Mouse (Mus musculus) neutrophil, adult 59 days (primary cell): ENCODE data around the gene Tpmt. TPM values are rescaled to one million over a fixed set of nuclear protein-coding genes. Genes with fewer than 3 reads are reported as not detected.

Source experiments
- total RNA-seq, 2 experiments: library from RNA; stranded (reverse); gene quantifications; 1 replicate in 1 of 2; 2 replicates in 1 of 2; pipeline ENCODE4 v1.2.4; 2023

Gene Tpmt
- 1 to 10 TPM; 2.1 to 2.7 TPM for total RNA-seq

DNA sequence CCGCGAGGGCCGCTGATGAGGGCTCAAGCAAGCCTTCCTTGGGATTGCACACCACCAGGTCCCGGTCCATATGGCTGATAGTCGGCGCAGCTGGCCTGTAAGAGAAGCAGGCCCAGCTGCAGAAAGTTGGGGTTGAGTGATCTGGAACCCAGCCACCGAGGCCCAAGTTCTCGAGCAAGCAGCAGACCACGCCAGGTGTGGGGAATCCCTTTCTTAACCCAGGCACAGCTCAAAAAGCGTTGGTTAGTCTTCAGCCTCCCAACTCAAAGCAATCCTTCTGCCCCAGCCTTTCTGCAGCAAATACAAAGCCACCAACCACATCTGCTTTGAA is at the start of gene Tpmt:
Tpmt (minus strand) TSS at position 121 of the 331 bp plus-strand sequence.

DNA sequence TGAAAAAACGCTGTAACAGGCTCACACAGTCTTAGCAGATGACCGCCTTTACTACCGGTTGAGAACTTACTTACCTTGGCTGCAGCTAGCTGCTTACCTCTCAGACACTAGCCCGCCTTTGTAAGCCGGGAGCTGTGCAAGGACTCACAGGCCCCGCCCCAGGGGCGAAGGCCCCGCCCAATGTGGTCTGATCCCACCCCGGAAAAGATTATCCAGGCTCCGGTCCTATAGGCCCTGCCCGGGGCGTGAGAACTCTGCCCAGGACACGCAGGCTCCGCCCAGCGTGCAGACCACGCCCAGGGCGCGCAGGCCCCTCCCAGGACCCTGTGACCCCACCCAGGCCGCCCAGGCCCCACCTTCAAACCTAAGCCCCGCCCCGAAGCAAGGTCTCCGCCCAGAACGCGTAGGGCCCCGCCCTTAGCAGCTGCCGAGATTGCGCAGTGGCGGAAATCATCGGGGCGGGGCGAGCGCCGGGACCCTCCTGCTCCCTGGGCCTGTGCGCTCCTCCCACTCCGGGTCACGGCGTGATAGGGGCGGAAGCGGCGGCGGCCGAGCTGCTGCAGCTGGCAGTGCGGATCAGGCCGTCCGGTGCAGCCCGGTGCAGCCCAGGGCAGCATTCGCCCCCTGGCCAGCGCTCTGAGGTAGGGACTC is 1.4 kb downstream of the Tpmt start, which contains the start of gene Kdm1b:
Kdm1b (plus strand) TSS at position 470 of the 651 bp plus-strand sequence.

DNA sequence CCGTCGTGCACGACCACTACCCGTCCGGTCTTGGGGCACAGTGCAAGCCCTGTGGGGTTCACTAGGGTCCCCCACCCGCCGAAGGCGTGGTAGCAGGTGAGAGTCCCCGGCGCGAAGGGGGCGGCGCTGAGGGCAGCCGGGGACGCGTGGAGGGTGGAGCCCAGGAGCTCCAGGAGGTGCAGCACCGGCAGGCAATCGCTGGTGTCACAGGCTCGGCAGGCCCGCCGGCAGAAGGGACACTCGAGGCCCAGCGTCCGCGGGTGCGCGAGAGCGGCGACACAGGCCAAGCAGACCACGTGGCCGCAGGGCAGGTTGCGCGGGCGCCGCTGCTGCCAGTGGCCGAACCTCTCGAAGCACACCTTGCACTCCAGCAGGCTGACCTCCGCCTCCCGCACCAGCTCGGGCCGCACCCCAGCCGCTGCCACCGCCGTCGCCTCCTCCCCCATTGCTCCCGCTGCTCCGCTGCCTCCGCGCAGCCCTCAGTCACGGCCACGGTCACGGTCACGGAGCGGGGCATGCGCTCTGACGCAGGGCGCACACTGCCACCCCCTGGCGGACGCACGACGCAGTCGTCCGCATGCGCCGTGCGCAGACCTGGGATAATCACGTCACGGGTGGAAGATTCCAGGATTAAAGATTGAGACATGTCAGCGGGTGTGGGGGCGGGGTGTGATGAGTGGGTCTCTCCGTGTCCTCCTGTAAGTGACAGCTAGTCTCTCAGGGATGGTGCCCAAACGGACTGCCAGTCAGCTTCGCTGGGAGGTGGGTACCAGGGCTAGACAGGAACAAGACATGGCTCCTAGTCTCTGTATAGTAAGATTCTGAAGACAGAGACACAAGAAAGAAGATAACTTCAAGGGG is 30.0 kb downstream of the Tpmt start, which contains the start of gene Nhlrc1:
Nhlrc1 (minus strand) TSS at position 517 of the 861 bp plus-strand sequence.

Other genes starting within 250 kb of the Tpmt start
- gene Kif13a, start 114.9 kb downstream of the Tpmt start, total RNA-seq: 10 to 100 TPM; 30.7 to 32.0 TPM
- gene Nhlrc1, start 29.9 kb downstream of the Tpmt start, total RNA-seq: under 1 TPM; 0.24 to 0.68 TPM
- gene Kdm1b, start 1.2 kb downstream of the Tpmt start, total RNA-seq: 1 to 10 TPM; 5.8 to 6.2 TPM
- 100 to 1,000 TPM; 159 to 189 TPM for gene Dek, start 61.5 kb upstream of the Tpmt start, total RNA-seq
- gene Rnf144b, start 77.9 kb upstream of the Tpmt start, total RNA-seq: 10 to 100 TPM; 21.4 to 24.8 TPM